Mouse (Mus musculus) brain, embryonic 14.5 days (tissue): Measurements from ENCODE around the gene Clta.

Experiments used
- CTCF ChIP-seq: fragments of 200-500 bp; IDR thresholded peaks from 2 replicates; pipeline ENCODE4 v1.5.1; 2012; ENCODE audit warnings: inconsistent platforms, mild to moderate bottlenecking, moderate library complexity, borderline replicate concordance; ENCODE audit not compliant: insufficient read depth, insufficient read length; ENCODE audit errors: extremely low read depth
- POLR2A ChIP-seq: fragments of 200-500 bp; IDR thresholded peaks from 2 replicates; pipeline ENCODE4 v1.6.1; 2012; ENCODE audit warnings: mild to moderate bottlenecking, inconsistent platforms, borderline replicate concordance; ENCODE audit not compliant: poor library complexity, insufficient read depth, insufficient read length, severe bottlenecking; ENCODE audit errors: extremely low read depth

DNA sequence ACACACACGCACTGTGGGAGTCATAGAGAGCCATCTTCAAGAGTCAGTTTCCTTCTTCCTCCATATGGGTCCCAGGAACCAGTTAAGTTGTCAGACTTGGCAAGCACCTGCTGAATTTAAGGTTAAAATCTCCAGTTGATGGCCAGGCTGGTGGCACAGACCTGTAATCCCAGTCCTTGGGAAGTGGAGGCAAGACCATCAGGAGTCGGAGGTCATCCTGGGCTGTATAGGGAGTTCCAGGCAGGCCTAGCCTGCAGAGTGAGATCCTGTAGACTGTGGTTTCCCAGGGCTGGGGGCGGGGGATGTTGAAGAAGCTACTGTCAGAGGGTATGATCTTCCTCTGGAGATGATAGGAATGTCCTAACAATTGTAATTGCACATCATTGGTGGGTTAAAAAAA is 15.3 kb upstream of the Clta start:
- TF ChIP-seq CTCF (no peak), POLR2A (no peak)
